Mouse (Mus musculus): ENCODE results near the gene Abcb11. TPM values are rescaled to one million over a fixed set of nuclear protein-coding genes. Genes with fewer than 3 reads are reported as not detected.
"Not testable (repeated sequence)": the region's sequence is repeated elsewhere in the genome, so short reads cannot be mapped to it uniquely, and the experiment has no call there.

Abcb11 gene
- polyA plus RNA-seq, 1 experiment from 2014 or later = 2.8 TPM

DNA sequence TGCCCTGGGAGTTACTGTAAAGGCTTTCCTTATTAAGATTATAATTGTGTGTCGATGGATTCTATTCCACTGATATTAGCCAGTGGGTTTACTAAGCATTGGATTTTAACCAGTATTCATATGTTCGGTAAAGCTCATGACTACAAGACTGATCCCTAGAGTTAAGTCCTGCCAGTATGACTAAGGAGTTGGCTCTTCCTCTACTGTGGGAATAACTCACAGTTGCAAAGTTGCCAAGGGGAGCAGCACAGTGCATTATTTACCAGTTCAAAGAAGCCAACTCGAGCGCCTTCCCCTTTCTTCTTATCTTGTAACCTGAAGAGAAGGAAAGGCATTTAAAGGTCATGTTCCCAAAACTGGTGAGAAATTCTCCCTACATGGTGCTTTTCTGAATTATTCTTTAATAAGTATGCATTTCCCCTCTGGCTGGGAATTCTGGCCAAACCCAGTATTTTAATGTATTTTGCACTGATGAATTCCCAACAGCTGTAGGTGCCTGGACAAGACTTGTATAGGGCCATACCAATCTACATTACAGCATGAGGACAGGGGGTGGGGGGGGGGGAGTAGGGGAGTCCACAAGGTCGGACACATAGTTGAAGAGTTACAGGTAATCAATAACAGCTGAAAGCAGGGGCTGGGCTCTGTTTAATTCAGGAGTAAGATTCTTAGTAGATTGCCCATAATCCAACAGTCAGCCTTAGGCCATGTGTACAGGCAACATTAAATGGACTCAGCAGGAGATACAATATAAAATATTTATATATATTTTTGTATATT is 17.3 kb downstream of the Abcb11 start:
- H3K4me2 ChIP-seq (replicated peaks; ENCODE audit: low read depth) = no peak overlapping the region
- no peak for TF ChIP-seq CTCF (IDR thresholded peaks at IDR 0.05; ENCODE audit: low read depth)
- H3K36me3 ChIP-seq (ENCODE audit: control insufficient read depth, insufficient read depth) = no peaks in the 10 kb centered on the region
- ATAC-seq = no peak
- no peak overlapping the region for H3K27ac ChIP-seq (ENCODE audit: low read depth, low read length)
- no peaks in the 10 kb centered on the region for H3K27me3 ChIP-seq (replicated peaks; ENCODE audit: control insufficient read depth, insufficient read depth, low read length)
- H3K9ac ChIP-seq (ENCODE audit: low read depth, low read length) = no peak overlapping the region
- no peaks in the 10 kb centered on the region for H3K4me1 ChIP-seq (replicated peaks; ENCODE audit: control insufficient read depth, insufficient read depth, low read length)
- H3K9me3 ChIP-seq (ENCODE audit: control insufficient read depth) = no peaks in the 10 kb centered on the region
- WGBS = 68% methylated on average over 5 of the region's 5 CpGs
- H3K4me3 ChIP-seq (ENCODE audit: low read depth, low read length) = no peak overlapping the region

DNA sequence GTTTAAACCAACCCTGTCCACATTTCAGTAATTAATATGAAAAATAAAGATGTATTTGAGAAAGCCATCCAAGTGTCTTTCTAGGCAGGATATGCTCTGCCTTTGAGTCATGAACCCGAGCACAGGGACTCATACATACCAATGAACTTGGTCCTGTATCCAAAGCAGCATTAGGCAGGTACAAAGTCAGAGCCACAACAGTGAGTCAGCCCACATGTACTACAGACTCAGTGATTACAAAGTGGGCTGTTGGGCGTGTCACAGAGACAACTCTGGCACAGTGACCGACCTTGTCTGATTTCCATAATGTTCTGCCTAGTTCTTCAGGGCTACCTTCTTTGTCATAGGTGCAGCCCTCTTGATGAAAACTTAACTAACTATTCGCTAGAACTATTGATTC is 19.4 kb downstream of the Abcb11 start:
- Histone ChIP-seq H3K27me3 (replicated peaks; ENCODE audit: control insufficient read depth, insufficient read depth, low read length) (no peaks in the 10 kb centered on the region), H3K4me3 (ENCODE audit: low read depth, low read length) (no peak overlapping the region), H3K9me3 (ENCODE audit: control insufficient read depth) (no peaks in the 10 kb centered on the region), H3K4me1 (replicated peaks; ENCODE audit: control insufficient read depth, insufficient read depth, low read length) (no peaks in the 10 kb centered on the region), H3K27ac (ENCODE audit: low read depth, low read length) (no peak overlapping the region), H3K4me2 (replicated peaks; ENCODE audit: low read depth) (no peak overlapping the region), H3K36me3 (ENCODE audit: control insufficient read depth, insufficient read depth) (no peaks in the 10 kb centered on the region), H3K9ac (ENCODE audit: low read depth, low read length) (no peak overlapping the region)
- 74% methylated on average over 4 of the region's 4 CpGs for whole genome bisulfite sequencing
- ATAC-seq = peak; percentile 47; the same call in 1 of the 2 replicates
- no peak for TF ChIP-seq CTCF (IDR thresholded peaks at IDR 0.05; ENCODE audit: low read depth)

DNA sequence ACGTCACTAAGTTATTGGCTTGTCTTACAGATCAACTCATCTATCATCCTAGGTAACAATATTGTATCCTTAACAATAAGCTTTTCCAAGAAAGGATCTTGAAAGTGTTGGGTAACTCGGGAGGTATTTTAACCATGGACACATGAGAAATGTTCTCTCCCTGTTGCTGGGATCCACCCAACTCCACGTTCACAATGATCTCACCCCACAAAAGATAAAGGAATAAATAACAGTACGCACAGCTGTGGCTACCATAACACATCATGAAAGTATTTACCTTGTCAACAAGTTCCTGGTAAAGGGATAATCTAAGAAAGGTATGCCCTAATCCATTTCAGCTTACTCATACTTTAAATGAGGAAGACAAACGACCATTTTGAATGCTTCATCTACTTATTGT is 21.0 kb downstream of the Abcb11 start:
- H3K27ac ChIP-seq (ENCODE audit: low read depth, low read length) = no peak overlapping the region
- H3K27me3 ChIP-seq (replicated peaks; ENCODE audit: control insufficient read depth, insufficient read depth, low read length) = no peaks in the 10 kb centered on the region
- no peak overlapping the region for H3K9ac ChIP-seq (ENCODE audit: low read depth, low read length)
- H3K36me3 ChIP-seq (ENCODE audit: control insufficient read depth, insufficient read depth) = no peaks in the 10 kb centered on the region
- WGBS = 52% methylated on average over 5 of the region's 5 CpGs
- no peak overlapping the region for H3K4me2 ChIP-seq (replicated peaks; ENCODE audit: low read depth)
- TF ChIP-seq CTCF (IDR thresholded peaks at IDR 0.05; ENCODE audit: low read depth) = no peak
- no peaks in the 10 kb centered on the region for H3K9me3 ChIP-seq (ENCODE audit: control insufficient read depth)
- no peak overlapping the region for H3K4me3 ChIP-seq (ENCODE audit: low read depth, low read length)
- H3K4me1 ChIP-seq (replicated peaks; ENCODE audit: control insufficient read depth, insufficient read depth, low read length) = no peaks in the 10 kb centered on the region
- ATAC-seq = 0 out of 2 replicates have a peak, but pooled peaks have one; percentile 45

DNA sequence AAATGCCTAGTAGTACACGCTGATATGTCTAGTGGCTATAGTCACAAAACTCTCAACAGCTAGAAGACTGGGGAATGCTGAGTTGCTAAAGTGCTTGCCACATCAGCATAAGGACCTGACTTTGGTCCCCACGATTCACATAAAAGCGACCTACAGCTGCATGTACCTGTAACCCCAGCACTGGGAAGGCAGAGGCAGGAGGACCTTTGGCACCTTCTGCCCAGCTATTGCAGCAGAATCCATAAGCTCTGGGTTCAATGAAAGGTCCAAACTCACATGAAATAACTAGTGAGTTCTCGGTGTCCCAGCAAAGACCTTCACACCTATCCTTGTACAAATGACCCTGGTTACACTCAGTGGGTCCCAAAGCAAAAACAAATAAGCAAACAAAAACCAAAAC is 31.1 kb downstream of the Abcb11 start:
- Histone ChIP-seq H3K27me3 (replicated peaks; ENCODE audit: control insufficient read depth, insufficient read depth, low read length) (peaks cover 8% of the 10 kb centered on the region), H3K27ac (ENCODE audit: low read depth, low read length) (no peak overlapping the region), H3K4me2 (replicated peaks; ENCODE audit: low read depth) (no peak overlapping the region), H3K4me3 (ENCODE audit: low read depth, low read length) (no peak overlapping the region), H3K9ac (ENCODE audit: low read depth, low read length) (no peak overlapping the region), H3K9me3 (ENCODE audit: control insufficient read depth) (no peaks in the 10 kb centered on the region), H3K36me3 (ENCODE audit: control insufficient read depth, insufficient read depth) (no peaks in the 10 kb centered on the region), H3K4me1 (replicated peaks; ENCODE audit: control insufficient read depth, insufficient read depth, low read length) (no peaks in the 10 kb centered on the region)
- 80% methylated on average over 4 of the region's 4 CpGs for WGBS
- ATAC-seq = 0 out of 2 replicates have a peak, but pooled peaks have one; percentile 47
- TF ChIP-seq CTCF (IDR thresholded peaks at IDR 0.05; ENCODE audit: low read depth) = no peak

DNA sequence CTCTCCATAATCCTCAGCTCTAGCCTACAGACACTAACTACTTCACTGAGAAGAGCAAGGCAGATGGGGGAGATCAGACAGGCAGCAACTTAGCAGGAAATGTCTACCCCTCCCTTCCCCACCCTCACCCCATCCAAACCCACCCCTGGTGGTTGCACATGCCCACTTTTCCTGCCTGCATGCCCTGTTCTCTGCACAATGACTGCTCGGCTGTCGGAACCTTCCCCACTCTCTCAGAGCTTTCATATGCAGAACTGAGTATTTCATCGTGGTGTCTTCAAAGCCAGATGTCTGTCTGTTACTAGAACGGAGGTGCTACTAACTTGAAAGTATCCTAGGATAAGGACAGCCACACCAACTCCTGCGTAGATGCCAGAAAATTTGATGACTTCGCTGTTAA is 34.3 kb downstream of the Abcb11 start:
- Histone ChIP-seq H3K36me3 (ENCODE audit: control insufficient read depth, insufficient read depth) (no peaks in the 10 kb centered on the region), H3K27me3 (replicated peaks; ENCODE audit: control insufficient read depth, insufficient read depth, low read length) (peaks cover 16% of the 10 kb centered on the region), H3K9me3 (ENCODE audit: control insufficient read depth) (no peaks in the 10 kb centered on the region), H3K4me1 (replicated peaks; ENCODE audit: control insufficient read depth, insufficient read depth, low read length) (no peaks in the 10 kb centered on the region), H3K27ac (ENCODE audit: low read depth, low read length) (no peak overlapping the region), H3K4me2 (replicated peaks; ENCODE audit: low read depth) (no peak overlapping the region), H3K4me3 (ENCODE audit: low read depth, low read length) (no peak overlapping the region), H3K9ac (ENCODE audit: low read depth, low read length) (no peak overlapping the region)
- 74% methylated on average over 6 of the region's 6 CpGs for WGBS
- no peak for ATAC-seq
- no peak for TF ChIP-seq CTCF (IDR thresholded peaks at IDR 0.05; ENCODE audit: low read depth)

DNA sequence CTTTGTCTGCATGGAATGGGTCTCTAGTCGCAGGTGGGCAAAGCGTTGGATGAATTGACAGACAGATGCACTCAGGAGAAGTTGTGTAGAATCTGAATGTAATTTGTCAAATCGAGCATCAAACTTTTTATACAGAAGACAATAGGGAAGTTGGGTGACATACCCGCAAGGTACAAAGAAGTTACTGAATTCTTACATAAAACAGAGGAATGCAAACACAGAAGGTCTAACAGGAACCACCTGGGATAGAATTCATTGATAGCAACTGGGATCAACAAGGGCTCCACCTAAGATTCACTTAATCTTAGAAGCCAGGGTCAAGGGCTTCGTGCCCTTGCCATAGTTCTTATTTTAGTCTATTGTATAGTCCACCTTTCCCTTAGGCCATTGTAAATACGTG is 41.8 kb downstream of the Abcb11 start:
- not testable (repeated sequence) for ATAC-seq; H3K36me3 ChIP-seq (ENCODE audit: control insufficient read depth, insufficient read depth); H3K9me3 ChIP-seq (ENCODE audit: control insufficient read depth); H3K4me2 ChIP-seq (replicated peaks; ENCODE audit: low read depth); H3K4me3 ChIP-seq (ENCODE audit: low read depth, low read length); H3K4me1 ChIP-seq (replicated peaks; ENCODE audit: control insufficient read depth, insufficient read depth, low read length); H3K27ac ChIP-seq (ENCODE audit: low read depth, low read length); H3K27me3 ChIP-seq (replicated peaks; ENCODE audit: control insufficient read depth, insufficient read depth, low read length); H3K9ac ChIP-seq (ENCODE audit: low read depth, low read length)
- 96% methylated on average over 5 of the region's 6 CpGs for WGBS

Data from intestine, postnatal 0 days (tissue).